Mouse (Mus musculus) yolk sac, embryonic 10.5 days (tissue): ENCODE results near the gene Vmn2r111.
"Not testable (repeated sequence)": the region's sequence is repeated elsewhere in the genome, so short reads cannot be mapped to it uniquely, and the experiment has no call there.

Experiments
- DNase-seq: peaks from one replicate; pipeline ENCODE4 v3.0.0-alpha.2; 2017; ENCODE audit warnings: low spot score

Vmn2r111 gene

DNA sequence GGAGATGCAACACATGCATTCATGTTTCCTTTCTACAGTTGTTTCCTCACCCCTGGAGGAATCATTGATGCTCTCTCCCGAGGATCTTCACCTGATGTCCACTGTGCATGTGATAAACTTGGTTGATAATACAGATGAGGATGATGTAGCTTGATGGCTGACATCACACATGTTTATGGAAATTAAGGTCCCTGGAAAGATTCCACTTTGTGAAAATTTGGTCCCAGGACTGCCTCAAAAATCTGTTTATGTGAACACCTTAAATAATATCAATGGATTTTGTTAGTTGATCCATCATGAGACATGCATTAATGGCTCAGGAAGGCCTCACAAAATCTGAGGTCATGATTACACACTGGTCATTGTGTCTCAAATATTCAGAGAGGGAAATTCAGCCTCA is at the start of gene Vmn2r111:
TSS of gene Vmn2r111 (minus strand) at position 101 of the 400 bp plus-strand sequence.
- not testable (repeated sequence) for DNase-seq

DNA sequence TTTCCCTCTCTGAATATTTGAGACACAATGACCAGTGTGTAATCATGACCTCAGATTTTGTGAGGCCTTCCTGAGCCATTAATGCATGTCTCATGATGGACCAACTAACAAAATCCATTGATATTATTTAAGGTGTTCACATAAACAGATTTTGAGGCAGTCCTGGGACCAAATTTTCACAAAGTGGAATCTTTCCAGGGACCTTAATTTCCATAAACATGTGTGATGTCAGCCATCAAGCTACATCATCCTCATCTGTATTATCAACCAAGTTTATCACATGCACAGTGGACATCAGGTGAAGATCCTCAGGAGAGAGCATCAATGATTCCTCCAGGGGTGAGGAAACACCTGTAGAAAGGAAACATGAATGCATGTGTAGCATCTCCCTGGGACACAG is 27.4 kb upstream of the Vmn2r111 start, which contains the start of gene Vmn2r112:
TSS of gene Vmn2r112 (plus strand) at position 301 of the 400 bp plus-strand sequence.
- not testable (repeated sequence) for DNase-seq

DNA sequence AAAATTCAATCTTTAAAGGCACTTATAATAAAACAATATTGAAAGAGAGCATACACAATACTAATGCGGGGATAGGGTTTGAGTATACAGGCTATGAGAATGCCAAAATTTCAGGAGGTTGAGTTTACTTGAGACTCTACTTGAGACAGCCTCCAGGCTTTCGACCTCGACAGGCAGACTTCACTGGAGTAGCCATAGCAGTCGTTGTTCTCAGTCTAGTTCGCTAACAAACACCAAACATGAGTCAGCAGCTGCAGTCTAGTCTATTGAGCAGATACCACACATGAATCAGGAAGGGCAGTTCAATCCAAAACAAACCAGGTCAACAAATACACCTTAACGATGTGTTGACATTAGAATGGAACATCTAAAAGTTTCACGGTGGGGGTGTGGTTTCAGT is 52.8 kb downstream of the Vmn2r111 start:
- DNase-seq, result not testable (repeated sequence)

DNA sequence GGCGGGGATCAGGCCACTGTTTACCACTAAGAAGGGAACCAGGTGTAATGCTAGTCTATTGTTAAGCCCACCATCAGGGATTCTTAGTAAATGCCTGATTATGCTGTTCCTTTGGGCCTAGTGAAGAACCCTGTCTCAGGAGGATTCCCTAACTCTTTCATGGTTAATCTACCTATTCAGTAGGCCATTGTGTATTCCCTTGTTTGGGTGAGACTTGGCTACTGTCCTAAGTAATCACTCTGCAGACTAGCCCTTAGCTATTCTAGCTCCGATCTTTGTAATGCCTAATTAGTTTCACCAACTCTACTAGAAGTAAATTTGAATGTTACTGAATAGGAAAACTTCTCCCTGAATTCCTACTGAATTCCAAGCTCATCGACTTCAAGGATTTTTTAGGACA is 53.2 kb downstream of the Vmn2r111 start:
- not testable (repeated sequence) for DNase-seq

DNA sequence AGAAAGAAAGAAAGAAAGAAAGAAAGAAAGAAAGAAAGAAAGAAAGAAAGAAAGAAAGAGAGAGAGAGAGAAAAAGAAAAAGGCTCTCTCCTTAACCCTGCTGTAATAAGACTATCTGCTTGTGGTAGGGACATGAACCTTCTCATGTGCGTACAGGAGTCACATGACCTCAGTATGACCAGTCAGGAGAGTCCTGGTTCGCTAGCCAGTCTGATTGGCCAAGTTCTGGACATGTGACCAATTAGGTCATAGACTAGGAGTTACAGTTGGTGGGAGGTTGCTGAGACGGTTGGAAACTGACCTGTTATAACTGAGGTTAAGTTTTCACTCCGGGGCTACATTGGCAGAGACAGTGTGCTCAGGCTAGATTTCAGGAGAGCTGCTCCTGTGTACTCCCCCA is 76.2 kb downstream of the Vmn2r111 start:
- DNase-seq, result no peak
